Mouse (Mus musculus): ENCODE measurements around the gene Tshz2. TPM values are rescaled to one million over a fixed set of nuclear protein-coding genes. Genes with fewer than 3 reads are reported as not detected.

The Tshz2 gene
- total RNA-seq, 2 experiments from 2014 or later: 38.7 to 40.3 TPM

- intact Hi-C loops (cut with DNase I): no loop called here
- no peak for DNase-seq (ENCODE audit: extremely low spot score in 1 of 2, low spot score in 2 of 2)
These were observed 409.8 kb downstream of the Tshz2 start for GRCm38 (mm10) chr2:170042471-170043213.

DNA sequence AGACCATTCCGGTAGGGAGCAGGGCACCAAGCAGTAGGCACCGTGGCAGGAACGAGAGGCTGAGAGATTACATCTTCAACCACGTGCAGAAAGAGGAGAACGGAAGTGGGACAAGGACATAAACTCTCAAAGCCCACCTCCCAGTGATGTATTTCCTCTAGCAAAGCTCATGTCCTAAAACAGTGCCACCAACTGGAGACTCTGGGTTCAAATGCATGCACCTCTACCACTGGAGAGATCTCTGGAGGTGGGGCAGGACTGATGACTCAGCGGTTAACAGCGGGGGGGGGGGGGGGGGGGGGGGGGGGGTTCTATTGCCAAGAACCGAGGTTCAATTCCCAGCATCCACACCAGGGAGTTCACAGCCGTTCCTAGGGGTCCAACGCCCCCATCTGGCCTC is 410.5 kb downstream of the Tshz2 start:
- no peak for DNase-seq (ENCODE audit: extremely low spot score in 1 of 2, low spot score in 2 of 2)
- intact Hi-C loops (cut with DNase I): no loop called here

DNA sequence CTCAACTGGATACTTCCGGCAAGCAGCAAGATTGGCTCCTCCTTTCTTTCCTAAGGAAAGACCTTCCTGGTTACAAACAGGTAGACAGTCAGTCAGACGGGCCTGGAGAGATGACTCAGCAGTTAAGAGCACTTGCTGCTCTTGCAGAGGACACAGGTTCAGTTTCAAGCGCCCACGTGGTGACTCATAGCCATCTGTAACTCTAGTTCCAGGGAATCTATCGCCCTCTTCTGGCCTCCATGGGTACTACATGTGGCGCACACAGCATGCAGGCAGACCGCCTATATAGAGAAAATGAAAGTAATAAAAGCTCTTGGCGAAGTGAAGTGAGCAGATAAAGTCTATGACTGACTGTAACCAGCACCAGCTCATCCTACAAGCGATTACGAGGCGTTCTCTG is 413.1 kb downstream of the Tshz2 start:
- intact Hi-C loops (cut with DNase I): no loop called here
- no peak for DNase-seq (ENCODE audit: extremely low spot score in 1 of 2, low spot score in 2 of 2)

- intact Hi-C loops (cut with DNase I): no loop called here
These were observed 413.7 kb downstream of the Tshz2 start for GRCm38 (mm10) chr2:170046371-170047145.

DNA sequence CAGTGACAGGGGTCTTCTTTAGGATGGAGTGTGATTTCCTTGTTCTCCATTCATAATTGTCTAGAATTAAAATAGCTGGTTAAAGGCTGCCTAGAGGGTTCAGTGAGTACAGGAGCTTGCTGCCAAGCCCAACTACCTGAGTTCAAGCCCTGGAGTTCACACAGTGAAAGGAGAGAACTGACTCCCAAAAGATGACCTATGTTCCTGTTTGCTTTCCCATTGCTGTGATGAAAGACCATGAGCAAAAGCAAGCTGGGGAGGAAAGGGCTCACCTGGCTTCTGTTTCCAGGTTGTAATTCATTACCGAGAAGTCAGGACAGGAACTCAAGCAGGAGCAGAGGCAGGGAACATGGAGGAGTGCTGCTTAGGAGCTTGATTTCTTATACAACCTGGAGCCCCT is 416.0 kb downstream of the Tshz2 start:
- DNase-seq (ENCODE audit: extremely low spot score in 1 of 2, low spot score in 2 of 2): no peak
- intact Hi-C loops (cut with DNase I): no loop called here

More at GRCm38 (mm10) chr2:170046371-170047145, 413.7 kb downstream of the Tshz2 start:
- no peak for DNase-seq (ENCODE audit: extremely low spot score in 1 of 2, low spot score in 2 of 2)

DNA sequence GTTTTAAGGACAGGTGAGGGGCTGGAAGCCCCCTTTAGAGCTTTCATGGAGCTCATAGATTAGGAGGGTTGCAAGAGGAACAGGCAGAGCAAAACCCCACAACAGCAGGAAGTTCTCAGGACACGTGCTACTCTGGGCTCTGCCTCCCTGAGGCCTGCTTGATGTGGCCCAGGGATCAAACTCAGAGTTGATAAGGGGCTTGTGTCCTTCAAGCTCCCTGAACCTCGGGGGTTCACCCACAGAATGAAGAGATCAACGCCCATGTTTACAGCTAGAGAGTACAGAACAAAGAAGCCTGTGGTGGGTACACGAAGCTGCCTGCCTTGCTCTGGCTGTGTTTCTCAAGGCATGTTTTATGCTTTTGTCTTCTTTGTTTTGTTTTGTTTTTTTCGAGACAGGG is 417.8 kb downstream of the Tshz2 start:
- intact Hi-C loops (cut with DNase I): no loop called here
- DNase-seq (ENCODE audit: extremely low spot score in 1 of 2, low spot score in 2 of 2): no peak

DNA sequence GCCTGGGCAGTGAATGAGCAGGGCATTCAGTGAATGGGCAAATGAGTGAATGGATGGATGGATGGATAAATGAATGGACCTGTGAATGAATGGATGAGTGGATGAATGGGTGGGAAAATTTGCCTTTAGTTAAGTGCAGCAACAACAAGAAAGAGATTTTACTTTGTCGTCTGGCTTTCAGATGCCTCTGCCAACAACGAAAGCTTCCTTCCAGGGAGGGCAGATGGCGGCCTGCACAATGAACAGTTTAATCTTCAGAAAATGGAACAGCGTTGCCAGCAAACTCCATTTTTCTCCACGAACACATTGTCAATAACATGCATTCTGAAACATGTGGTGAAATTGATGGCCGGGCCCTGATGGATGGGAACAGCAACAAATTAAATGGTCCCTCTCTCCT is 418.6 kb downstream of the Tshz2 start:
- intact Hi-C loops (cut with DNase I): no loop called here
- DNase-seq (ENCODE audit: extremely low spot score in 1 of 2, low spot score in 2 of 2): peak in 1 of 2 experiments; percentile 54

- intact Hi-C loops (cut with DNase I): no loop called here
- no peak for DNase-seq (ENCODE audit: extremely low spot score in 1 of 2, low spot score in 2 of 2)
These were observed 422.1 kb downstream of the Tshz2 start for GRCm38 (mm10) chr2:170054943-170055342.

DNA sequence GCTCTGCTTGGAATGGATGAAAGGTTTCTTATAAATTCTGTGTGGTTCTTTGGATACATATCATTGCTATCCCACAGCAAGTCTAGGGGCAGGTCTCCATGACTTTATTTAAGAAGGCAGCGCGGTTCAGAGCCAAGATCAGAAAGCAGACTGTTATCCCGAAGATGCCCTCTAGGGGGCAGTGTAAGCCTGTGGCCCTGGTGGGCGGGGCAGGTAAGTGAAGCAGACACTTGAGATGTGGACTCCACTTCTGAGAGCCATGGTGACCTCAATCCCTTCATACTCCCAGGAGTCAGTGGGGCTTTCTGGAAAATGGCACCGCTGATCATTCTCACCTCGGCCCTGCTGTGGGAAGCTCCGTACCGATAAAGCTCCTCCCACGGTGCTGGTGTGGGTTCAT is 422.6 kb downstream of the Tshz2 start:
- DNase-seq (ENCODE audit: extremely low spot score in 1 of 2, low spot score in 2 of 2): no peak
- intact Hi-C loops (cut with DNase I): no loop called here

GRCm38 (mm10) chr2:170058774-170059173 is 426.0 kb downstream of the Tshz2 start:
- intact Hi-C loops (cut with DNase I): no loop called here

DNA sequence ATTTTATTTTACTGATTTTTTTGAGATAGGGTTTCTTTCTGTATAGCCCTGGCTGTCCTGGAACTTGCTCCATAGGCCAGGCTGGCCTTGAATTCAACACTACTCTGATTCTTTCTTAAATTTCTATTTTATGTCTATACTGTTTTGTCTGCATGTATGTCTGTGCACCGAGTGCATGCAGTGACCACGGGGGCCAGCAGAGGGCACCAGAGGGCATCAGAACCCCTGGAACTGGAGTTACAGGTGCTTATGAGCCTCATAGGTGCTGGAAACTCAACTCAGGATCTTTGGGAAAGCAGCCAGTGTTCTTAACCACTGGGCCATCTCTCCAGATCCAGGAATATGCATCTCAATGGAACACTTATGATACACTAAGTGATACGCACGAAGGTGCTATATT is 427.3 kb downstream of the Tshz2 start:
- no peak for DNase-seq (ENCODE audit: extremely low spot score in 1 of 2, low spot score in 2 of 2)
- intact Hi-C loops (cut with DNase I): no loop called here

More at GRCm38 (mm10) chr2:170058774-170059173, 426.0 kb downstream of the Tshz2 start:
- DNase-seq (ENCODE audit: extremely low spot score in 1 of 2, low spot score in 2 of 2): peak in 1 of 2 experiments; percentile 9

DNA sequence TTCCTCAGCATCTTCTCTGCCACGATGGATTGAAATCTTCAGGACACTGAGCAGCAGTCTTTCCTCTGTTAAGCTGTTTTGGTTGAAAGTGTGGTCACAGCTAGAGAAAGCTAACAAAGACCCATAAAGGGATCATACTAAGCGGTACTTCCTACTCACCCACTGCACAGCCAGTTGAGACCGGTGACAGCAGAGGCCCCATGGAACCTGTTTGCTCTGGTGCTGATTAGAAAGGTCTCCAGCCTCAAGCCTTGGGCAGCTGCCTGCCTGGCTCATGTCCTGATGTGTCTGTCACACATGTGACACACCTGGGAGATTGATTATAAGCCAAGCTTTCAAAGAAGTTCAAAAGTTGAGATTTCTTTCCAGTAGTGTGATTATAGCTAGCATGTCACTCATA is 429.6 kb downstream of the Tshz2 start:
- no peak for DNase-seq (ENCODE audit: extremely low spot score in 1 of 2, low spot score in 2 of 2)
- intact Hi-C loops (cut with DNase I): no loop called here

DNA sequence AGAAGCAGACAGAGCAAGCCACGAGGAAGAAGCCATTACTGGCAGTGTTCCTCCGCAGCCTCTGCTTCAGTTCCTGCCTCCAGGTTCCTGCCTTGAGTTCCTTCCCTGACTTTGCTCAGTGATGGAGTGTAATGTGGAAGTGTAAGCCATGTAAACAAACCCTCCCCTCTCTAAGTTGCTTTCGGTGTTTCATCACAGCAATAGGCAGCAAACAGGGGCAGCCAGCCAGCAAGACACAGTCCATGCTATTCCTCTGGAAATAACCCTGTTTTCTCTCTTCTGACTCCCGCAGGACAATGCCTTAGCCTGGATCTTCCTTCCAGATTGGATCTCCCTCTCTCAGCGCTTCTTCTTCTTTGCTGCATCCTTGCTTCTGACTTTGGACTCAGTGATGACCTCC is 437.2 kb downstream of the Tshz2 start:
- intact Hi-C loops (cut with DNase I): no loop called here
- DNase-seq (ENCODE audit: extremely low spot score in 1 of 2, low spot score in 2 of 2): no peak

DNA sequence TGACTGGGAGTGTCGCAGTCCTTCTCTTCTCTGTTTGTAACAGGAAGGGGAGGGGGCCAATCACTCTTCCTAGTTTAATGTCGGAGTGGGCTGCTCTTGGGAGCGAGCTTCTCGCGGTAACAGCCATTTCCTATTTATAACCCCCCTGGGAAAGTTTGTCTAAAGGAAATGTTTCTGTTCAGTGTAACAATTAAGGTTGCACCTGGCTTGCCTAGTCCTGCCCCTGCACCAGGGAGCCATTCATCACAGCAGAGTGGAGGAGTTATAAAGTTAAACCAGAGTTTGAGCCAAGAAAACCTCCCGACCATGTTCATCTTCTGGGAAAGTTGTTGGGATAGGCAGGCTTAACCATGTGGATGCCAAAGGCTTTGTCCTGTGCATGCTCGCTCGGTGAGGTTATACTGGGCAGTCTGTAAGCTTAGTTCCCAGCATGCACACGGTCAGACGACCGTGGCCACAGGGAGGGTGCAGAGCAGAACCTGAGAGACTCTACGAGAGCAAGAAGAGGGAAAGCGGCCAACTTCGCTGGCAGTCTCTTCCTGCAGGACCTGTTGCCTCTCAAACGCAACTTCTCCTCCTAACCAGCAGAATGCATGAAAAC is 437.9 kb downstream of the Tshz2 start:
- no peak for DNase-seq (ENCODE audit: extremely low spot score in 1 of 2, low spot score in 2 of 2)
- intact Hi-C loops (cut with DNase I): no loop called here

GRCm38 (mm10) chr2:170076941-170077490 is 444.2 kb downstream of the Tshz2 start:
- intact Hi-C loops (cut with DNase I): no loop called here
- no peak for DNase-seq (ENCODE audit: extremely low spot score in 1 of 2, low spot score in 2 of 2)

GRCm38 (mm10) chr2:170078041-170078440 is 445.2 kb downstream of the Tshz2 start:
- DNase-seq (ENCODE audit: extremely low spot score in 1 of 2, low spot score in 2 of 2): no peak
- intact Hi-C loops (cut with DNase I): no loop called here

DNA sequence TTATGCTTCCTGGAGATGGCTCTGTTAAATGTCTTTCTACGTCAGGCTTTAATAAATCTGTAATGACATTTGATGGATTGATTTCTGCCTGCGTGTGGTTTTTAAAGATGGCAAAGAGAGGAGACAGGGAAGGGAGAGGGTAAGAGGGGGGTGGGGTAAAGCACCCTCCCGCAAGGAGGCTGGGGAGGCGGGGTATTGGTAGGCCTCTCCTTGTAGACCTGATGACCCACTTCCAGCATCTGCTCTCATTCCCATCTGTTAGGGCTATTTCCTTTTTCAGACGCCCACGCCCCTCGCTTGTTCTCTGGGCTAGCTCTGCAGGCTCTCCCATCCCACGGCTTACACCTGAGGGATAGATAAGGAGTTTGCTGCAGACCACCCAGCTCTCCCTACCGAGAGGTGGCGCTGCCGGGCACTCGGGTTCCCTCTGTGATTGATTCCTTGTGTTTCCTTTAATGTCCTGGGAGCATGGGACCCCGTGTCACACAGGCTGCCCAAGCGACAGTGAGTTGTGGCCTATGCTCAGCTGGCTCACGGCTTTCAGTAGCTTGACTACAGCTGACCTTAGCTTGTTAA is 445.7 kb downstream of the Tshz2 start:
- DNase-seq (ENCODE audit: extremely low spot score in 1 of 2, low spot score in 2 of 2): peak in 1 of 2 experiments; percentile 38
- intact Hi-C loops (cut with DNase I): no loop called here

GRCm38 (mm10) chr2:170091563-170092443 is 459.0 kb downstream of the Tshz2 start:
- no peak for DNase-seq (ENCODE audit: extremely low spot score in 1 of 2, low spot score in 2 of 2)
- intact Hi-C loops (cut with DNase I): no loop called here
